Mouse (Mus musculus) cerebellum, adult 2 months (tissue): ENCODE measurements around the gene Fcgrt. TPM values are rescaled to one million over a fixed set of nuclear protein-coding genes. Genes with fewer than 3 reads are reported as not detected.
"Not testable (repeated sequence)": the region's sequence is repeated elsewhere in the genome, so short reads cannot be mapped to it uniquely, and the experiment has no call there.

Source experiments
- DNase-seq, 2 experiments: peaks; one replicate each; pipeline ENCODE4 v3.0.0; 2021
- H3K27ac ChIP-seq: fragments of 200-500 bp; 2 replicates; pipeline ENCODE4 v1.5.1; 2012; ENCODE audit warnings: low read length, control low read depth, inconsistent platforms; ENCODE audit not compliant: insufficient read depth
- H3K27me3 ChIP-seq: fragments of 200-500 bp; 2 replicates; pipeline ENCODE4 v1.6.1; 2012; ENCODE audit warnings: inconsistent platforms, mild to moderate bottlenecking, low read length, moderate library complexity; ENCODE audit not compliant: control insufficient read depth, insufficient read depth
- H3K4me1 ChIP-seq: fragments of 200-500 bp; 2 replicates; pipeline ENCODE4 v1.6.1; 2011; ENCODE audit warnings: low read length; ENCODE audit not compliant: control insufficient read depth, insufficient read depth
- H3K4me3 ChIP-seq: fragments of 200-500 bp; replicated peaks from 2 replicates; pipeline ENCODE3; 2011; ENCODE audit warnings: mild to moderate bottlenecking, low read depth, low read length, control low read depth; ENCODE audit not compliant: insufficient read depth
- CTCF ChIP-seq: fragments of 200-500 bp; IDR thresholded peaks from 2 replicates; pipeline ENCODE4 v1.5.1; 2011; ENCODE audit warnings: low read depth, mild to moderate bottlenecking, control low read depth, low read length, moderate library complexity, borderline replicate concordance; ENCODE audit not compliant: insufficient read depth
- POLR2A ChIP-seq: fragments of 200-500 bp; IDR thresholded peaks from 2 replicates; pipeline ENCODE4 v1.6.1; 2011; ENCODE audit warnings: low read length, control low read depth, borderline replicate concordance; ENCODE audit not compliant: insufficient read depth
- WGBS: fragments of 180-500 bp; shearing (Covaris S2); methylation state at CpG from one replicate; pipeline ENCODE4 v1.1.7; 2018; 5-methylcytosine and 5-hydroxymethylcytosine counted together
- polyA plus RNA-seq: library from polyadenylated mRNA; depleted of rRNA; stranded (reverse); fragments of >200 nt; gene quantifications from 2 replicates; pipeline ENCODE4 v1.2.3, GENCODE M21; 2012

The Fcgrt gene
- polyA plus RNA-seq, 1 experiment = 32.1 TPM

- Histone ChIP-seq H3K4me1 (peaks cover 2% of the 10 kb centered on the region; the same call in 1 of the 2 replicates), H3K4me3 (no peak overlapping the region), H3K27me3 (no peaks in the 10 kb centered on the region), H3K27ac (no peak overlapping the region)
- WGBS = 72% methylated on average over 8 of the region's 8 CpGs
- no peak for TF ChIP-seq CTCF
- no peak for TF ChIP-seq POLR2A
- DNase-seq = no peak
These were observed 13.9 kb upstream of the Fcgrt start for GRCm38 (mm10) chr7:45117566-45117965.

- DNase-seq = no peak
- Histone ChIP-seq H3K4me1 (no peaks in the 10 kb centered on the region), H3K27ac (no peak overlapping the region), H3K4me3 (no peak overlapping the region), H3K27me3 (no peaks in the 10 kb centered on the region)
- 83% methylated on average over 2 of the region's 2 CpGs for WGBS
- TF ChIP-seq POLR2A = no peak
These were observed 9.8 kb upstream of the Fcgrt start for GRCm38 (mm10) chr7:45113476-45113875.

GRCm38 (mm10) chr7:45112529-45112928 lies 8.9 kb upstream of the Fcgrt start:
- TF ChIP-seq POLR2A = no peak
- no peak for TF ChIP-seq CTCF
- WGBS = 64% methylated on average over 3 of the region's 3 CpGs

GRCm38 (mm10) chr7:45111940-45112339 lies 8.3 kb upstream of the Fcgrt start:
- Histone ChIP-seq H3K4me1 (no peaks in the 10 kb centered on the region), H3K4me3 (no peak overlapping the region), H3K27me3 (no peaks in the 10 kb centered on the region), H3K27ac (no peak overlapping the region)
- WGBS = 65% methylated on average over 2 of the region's 2 CpGs
- no peak for TF ChIP-seq CTCF
- no peak for TF ChIP-seq POLR2A
- DNase-seq = no peak

More at GRCm38 (mm10) chr7:45112529-45112928, 8.9 kb upstream of the Fcgrt start:
- no peak for DNase-seq
- H3K4me3 ChIP-seq = no peak overlapping the region
- H3K27ac ChIP-seq = no peak overlapping the region
- H3K4me1 ChIP-seq = no peaks in the 10 kb centered on the region
- H3K27me3 ChIP-seq = no peaks in the 10 kb centered on the region

- not testable (repeated sequence) for H3K4me3 ChIP-seq, H3K27me3 ChIP-seq, DNase-seq, H3K4me1 ChIP-seq, H3K27ac ChIP-seq
- 94% methylated on average over 4 of the region's 4 CpGs for WGBS
These were observed 6.4 kb upstream of the Fcgrt start for GRCm38 (mm10) chr7:45110089-45110488.

- Histone ChIP-seq H3K27me3 (no peaks in the 10 kb centered on the region), H3K27ac (no peak overlapping the region), H3K4me1 (peaks cover 3% of the 10 kb centered on the region; the same call in 1 of the 2 replicates), H3K4me3 (no peak overlapping the region)
- DNase-seq = no peak
- WGBS = 49% methylated on average over 5 of the region's 5 CpGs
- TF ChIP-seq CTCF (no peak), POLR2A (no peak)
These were observed 3.5 kb upstream of the Fcgrt start for GRCm38 (mm10) chr7:45107052-45107645.

- Histone ChIP-seq H3K27me3 (no peaks in the 10 kb centered on the region), H3K27ac (no peak overlapping the region), H3K4me3 (no peak overlapping the region), H3K4me1 (peaks cover 3% of the 10 kb centered on the region; the same call in 1 of the 2 replicates)
- 38% methylated on average over 6 of the region's 6 CpGs for WGBS
- TF ChIP-seq CTCF = no peak
- no peak for TF ChIP-seq POLR2A
- DNase-seq = no peak
These were observed 2.8 kb upstream of the Fcgrt start for GRCm38 (mm10) chr7:45106441-45106840.

GRCm38 (mm10) chr7:45105491-45105890 lies 1.8 kb upstream of the Fcgrt start:
- 68% methylated on average over 8 of the region's 8 CpGs for WGBS
- no peak for DNase-seq
- Histone ChIP-seq H3K27ac (no peak overlapping the region), H3K4me1 (peaks cover 3% of the 10 kb centered on the region; the same call in 1 of the 2 replicates), H3K27me3 (no peaks in the 10 kb centered on the region), H3K4me3 (no peak overlapping the region)
- TF ChIP-seq POLR2A (no peak), CTCF (no peak)

GRCm38 (mm10) chr7:45104941-45105340 lies 1.3 kb upstream of the Fcgrt start:
- H3K4me1 ChIP-seq = peaks cover 3% of the 10 kb centered on the region; the same call in 1 of the 2 replicates
- no peak for DNase-seq
- no peak overlapping the region for H3K4me3 ChIP-seq
- H3K27me3 ChIP-seq = no peaks in the 10 kb centered on the region
- TF ChIP-seq POLR2A (no peak), CTCF (no peak)
- H3K27ac ChIP-seq = no peak overlapping the region
- 85% methylated on average over 5 of the region's 5 CpGs for WGBS
